Mouse (Mus musculus): ENCODE data around the gene Vegfb. TPM values are rescaled to one million over a fixed set of nuclear protein-coding genes. Genes with fewer than 3 reads are reported as not detected.

Vegfb gene
- polyA plus RNA-seq (2012; rRNA removed; ENCODE audit: low replicate concordance): 80.4 and 191 TPM in 2 replicates

DNA sequence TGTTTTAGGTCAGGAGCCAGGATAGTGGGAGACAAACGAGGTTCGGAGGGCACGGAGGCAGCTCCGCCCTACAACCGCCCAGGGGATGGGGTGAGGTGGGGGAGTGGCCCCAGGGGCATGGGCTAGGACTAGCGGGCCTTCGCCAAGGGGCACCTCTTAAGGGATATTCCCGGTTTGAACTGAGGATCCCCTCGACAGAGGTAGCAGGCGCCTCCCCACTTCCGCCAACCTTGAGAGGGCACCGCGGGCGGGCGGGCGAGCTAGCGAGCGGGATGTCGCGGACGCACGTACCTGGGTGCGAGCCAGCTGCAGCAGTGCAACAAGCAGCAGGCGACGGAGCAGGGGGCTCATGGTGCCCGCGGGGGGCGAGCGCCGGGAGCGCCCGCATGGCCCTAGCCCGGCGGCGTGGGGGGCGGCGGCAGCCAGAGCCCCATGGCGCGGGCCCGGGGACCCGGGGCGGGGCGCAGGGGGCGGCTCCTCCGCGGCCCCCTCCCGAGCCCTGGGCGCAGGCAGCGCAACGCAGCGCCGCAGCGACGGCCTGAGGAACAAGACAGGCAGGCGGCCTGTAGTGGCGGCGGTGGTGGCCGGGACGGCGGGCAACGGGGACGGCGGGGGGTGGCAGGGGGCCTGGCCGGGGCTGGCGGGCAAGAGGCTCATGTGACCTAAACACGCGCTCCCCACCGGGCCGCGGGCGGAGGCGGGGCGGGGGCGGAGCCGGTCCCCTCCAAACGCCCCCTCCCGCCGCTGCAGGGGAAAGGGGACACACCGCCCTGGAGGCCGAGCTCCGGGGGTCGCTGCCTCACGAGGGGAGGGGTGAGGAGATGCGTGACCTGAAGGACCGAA lies at the start of gene Vegfb:
Vegfb (minus strand) TSS at position 591 of the 843 bp plus-strand sequence.

DNA sequence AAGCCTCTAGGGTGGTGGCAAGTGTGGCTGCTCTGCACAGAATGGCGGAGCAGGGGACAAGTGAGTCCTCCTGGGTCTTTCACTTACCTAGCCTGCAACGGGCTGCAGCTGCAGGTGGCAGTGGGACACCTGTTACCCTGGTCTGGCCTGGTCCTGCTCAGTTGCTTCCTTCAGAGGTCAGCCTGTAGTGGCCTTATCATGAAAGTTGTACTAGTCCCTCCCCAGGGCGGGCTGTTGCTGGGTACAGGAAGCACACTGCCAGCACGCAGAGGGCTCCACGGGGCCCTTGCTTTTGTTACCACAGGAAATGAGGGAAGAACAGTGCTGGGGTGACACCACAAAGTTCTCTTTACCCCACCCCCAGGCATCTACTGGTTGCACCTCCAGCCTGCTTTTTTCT lies 31.7 kb upstream of the Vegfb start, which contains the start of gene Fermt3:
Fermt3 (minus strand) TSS at position 279 of the 400 bp plus-strand sequence.

DNA sequence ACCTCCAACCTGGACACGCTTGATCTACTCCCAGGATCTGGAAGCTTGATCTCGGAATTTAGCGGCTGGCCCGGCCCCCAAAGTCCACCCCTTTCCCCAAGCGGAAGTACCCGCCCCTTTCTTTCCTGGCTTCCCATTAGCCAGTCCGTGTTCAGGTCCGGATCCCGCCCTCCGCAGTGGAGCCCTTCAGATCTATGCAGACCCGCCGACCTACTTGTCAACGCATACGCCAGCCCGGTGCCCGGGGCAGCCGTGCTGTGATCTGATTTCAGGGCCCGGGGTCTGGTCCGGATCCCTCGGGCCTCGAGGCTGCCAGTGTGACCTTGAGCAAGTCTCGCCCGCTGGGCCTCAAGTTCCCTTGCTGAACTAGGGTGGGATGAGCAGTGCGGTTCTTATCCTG lies 8.6 kb upstream of the Vegfb start, which contains the start of the genes Nudt22 and Trpt1:
Nudt22 (minus strand) TSS at position 112 of the 400 bp plus-strand sequence.
Trpt1 (plus strand) TSS at position 126 of the 400 bp plus-strand sequence.

DNA sequence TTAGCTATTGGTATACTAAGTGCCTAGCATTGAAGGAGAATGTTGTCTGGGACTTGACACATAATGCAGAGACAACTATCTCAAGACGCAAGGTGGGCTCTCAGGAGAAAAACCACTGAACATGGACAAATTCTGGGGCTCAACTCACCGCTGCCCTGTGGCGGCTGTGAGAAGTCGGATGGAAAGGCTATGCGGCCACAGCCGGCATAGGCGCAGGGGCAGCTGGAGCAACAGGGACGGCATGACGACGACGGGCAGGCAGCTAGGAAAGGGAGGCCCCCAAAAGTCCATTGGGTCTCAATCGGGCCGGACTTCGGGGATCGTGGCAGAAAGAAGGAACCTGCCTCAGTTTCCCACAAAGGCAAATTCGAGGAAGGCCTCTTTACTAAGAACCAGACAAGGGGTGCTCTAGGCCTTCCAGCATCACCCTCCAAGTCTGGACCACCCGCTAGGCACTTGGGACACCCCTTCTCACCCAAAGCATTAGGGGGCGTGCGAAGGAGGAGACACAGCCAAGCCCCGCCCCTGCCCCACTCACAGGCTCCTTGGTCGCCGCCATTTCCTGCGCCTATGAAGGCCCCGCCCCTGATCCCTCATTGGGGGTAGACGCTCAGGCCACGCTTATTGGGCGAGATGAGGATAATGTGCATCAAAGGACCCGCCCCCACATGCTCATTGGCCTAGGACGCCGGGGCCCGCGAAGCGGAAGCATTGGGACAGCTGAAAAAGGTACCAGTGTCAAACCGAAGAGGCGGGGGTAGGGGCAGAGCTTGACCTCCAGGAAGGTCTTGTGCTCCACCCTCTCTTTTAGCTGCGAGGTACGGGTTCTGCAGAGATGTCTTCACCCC lies 4.8 kb upstream of the Vegfb start, which contains the start of gene Dnajc4:
Dnajc4 (minus strand) TSS at position 562 of the 848 bp plus-strand sequence.

DNA sequence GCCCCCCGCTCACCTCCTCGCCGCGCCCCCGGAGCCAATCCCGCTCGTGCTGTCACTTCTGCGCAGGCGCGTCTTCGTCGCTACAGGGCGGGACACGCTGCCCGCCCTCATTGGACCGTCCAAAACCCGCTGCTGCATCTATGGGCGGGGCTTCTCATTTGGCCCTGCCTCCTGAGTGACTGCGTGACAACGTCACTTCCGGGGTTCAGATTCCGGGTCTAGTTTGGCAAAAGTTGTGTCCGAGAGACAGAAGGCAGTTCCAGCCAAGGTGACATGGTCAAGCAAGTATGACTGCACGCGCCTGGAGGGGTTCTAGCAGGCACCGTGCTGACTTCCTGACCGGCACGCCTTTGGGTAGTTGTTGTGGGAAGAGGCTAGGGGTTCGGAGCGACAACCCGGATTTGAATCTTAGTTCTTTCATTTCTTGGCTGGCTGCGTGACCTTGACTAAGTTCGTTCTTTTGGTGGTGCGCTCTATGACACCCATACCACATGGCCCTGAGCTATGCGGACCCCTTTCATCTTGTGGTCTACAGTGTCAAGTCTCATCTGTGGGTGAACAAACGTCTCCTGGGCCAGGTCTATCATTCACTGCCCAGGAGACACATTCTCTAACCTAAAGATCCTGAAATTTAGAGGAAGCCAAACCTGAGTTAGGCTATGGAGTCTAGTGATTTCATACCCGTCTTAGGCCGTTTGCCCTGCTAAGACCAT lies 6.9 kb downstream of the Vegfb start, which contains the start of gene Fkbp2:
Fkbp2 (minus strand) TSS at position 121 of the 713 bp plus-strand sequence.

DNA sequence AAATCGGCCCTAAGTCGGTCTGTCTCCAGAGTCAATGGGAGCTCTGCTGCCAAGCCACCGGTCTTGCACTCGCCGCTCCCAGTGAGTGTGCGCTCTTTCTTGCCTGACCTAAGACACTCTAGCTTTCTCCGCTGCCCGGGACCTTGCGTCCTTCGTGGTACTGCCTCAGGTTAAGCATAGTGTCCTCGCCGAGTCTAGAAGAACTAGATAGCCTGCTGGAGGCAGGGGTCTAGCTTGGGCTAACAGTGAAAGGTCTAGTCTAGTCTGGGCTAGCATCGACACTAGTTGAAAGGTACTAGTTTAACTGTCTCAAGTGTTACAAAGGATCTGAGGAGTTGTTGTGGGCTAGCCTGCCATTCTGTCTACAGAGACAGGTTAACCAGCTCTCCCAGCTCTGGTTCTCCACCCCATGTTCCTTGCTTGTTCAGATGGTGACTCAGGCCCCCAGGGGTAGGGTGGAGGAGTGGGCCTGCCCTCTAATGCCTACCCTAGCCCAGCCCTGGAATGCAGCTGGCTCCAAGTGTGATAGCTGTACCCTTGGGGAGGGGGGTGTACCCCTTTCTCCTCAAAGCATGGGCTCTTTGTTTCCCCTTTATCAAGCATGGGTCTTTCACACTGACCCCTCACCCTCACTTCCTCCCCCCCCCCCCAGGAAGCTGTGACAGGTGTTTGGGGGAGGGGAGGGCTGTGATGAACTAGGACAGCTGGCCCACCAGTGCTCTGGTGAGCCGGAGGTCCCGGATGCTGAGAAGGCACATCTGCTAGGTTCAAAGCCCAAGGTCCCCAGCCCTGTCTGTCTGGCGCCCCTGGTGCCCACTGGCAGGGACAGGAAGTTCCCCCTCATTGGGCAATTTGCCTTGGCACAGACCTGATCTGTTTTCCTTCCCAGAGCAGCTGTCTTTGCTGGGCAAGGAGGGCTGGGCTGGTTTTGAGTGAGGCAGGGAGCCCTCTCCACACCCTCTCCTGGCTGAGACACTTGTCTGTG lies 11.6 kb downstream of the Vegfb start, which contains the start of gene Plcb3:
Plcb3 (minus strand) TSS at position 934 of the 985 bp plus-strand sequence.

DNA sequence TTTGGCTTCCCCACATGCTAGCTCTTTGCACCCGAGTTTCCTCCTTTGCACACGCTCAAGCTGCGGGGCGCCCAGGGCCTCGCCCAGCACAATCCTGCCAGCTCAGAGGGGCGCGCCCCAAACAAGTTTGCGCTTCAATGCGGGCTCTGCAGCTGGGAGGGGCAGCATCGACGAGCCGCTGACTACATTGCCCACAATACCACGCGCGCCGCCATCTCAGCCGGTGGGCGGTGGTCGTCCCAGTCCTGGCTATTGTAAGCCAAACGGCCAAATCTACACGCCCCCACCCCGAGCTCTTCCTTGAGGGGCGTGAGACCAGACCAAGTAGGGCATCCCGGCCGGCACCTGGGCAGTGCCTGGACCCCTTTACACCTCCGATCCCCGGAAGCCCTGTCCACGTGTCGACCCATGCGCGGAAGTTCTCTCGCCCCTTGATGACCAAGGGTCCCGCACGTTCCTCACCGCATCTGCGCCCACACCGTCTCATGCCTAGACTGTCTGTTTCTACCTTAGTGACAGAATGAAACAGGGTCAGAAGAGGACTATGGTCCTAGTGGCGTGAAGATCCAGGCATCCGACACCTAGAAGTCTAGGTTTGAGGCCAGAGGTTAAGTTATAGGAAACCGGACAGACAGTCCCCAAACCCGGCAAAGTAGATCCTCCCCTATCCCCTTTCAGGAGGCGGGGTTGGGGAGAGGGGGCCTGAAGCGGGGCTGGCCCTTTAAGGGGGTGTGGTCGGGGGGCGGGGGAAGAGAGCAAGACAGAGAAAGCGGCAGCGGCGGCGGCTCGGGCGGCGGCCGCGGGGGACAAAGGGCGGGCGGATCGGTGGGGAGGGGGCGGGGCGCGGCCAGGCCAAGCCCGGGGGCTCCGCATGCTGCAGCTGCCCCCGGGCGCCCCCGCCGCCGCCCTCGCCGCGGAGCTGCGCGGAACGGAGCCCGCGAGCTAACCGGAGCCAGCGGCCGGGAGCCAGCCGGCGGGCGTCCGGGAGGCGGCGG lies 12.9 kb downstream of the Vegfb start, which contains the start of gene Ppp1r14b:
Ppp1r14b (plus strand) TSS at position 758 of the 995 bp plus-strand sequence.

DNA sequence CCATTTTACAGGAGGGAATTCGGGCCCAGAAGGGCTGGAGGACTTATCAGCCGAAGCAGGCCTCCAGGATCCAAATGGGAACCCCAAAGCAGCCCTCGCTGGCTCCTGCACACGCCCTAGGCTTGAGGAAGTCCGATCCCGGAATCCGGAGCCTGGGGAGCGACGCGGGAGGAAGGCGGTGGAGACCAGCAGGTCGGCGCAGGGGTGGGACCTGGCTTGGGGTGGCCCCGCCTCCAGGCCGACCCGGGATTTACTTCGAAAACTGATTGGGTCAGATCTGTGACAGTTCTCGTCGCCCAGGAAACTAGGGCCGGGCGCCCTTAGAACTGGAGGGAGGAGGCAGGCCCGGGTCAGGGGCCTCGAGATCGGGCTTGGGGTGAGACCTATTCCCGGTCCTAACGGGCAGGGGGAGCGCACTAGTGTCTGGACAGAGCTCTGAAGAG lies 45.2 kb downstream of the Vegfb start, which contains the start of gene Gpr137:
Gpr137 (minus strand) TSS at position 232 of the 443 bp plus-strand sequence.

DNA sequence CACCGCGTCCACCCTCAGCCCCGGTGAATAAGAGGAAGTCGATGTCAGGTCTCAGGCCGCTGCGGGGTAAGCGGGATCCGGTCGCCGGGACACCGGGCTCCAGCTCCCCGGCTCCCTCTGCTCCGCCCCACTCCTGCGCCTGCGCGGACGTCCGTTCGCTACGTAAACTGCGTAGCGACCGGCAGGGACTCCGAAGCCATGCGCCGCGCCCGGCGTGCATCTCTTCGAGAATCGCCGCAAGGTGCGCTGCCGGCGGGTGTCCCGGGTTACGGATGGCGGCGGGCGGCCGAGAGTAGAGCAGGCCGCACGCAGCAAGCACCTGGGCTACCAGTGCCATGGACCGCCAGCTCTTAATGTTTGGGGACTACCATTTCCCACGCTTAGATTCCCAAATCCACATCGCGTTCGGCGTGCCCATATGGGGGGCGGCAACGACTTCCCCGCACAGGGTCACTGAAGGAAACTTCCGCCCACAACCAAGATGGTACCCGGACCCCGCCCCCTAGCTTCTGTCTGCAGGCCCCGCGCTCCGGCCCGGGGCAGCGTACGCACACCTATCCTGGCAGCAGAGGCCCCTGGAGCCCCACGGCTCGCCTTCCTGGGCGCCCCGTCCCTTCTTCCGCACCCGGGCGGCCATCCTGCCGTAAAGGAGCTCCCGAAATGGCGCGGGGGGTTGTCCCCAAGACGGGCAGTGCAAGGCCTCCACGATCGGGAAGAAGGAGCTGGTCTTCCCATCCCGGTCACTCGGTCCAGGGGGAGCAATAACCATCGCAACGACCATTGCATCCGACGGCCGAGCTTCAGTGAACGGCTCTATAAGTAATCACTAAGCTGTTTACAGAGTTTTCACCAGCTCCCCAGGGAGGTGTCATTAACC lies 45.8 kb downstream of the Vegfb start, which contains the start of gene Bad:
Bad (plus strand) TSS at position 490 of the 877 bp plus-strand sequence.

DNA sequence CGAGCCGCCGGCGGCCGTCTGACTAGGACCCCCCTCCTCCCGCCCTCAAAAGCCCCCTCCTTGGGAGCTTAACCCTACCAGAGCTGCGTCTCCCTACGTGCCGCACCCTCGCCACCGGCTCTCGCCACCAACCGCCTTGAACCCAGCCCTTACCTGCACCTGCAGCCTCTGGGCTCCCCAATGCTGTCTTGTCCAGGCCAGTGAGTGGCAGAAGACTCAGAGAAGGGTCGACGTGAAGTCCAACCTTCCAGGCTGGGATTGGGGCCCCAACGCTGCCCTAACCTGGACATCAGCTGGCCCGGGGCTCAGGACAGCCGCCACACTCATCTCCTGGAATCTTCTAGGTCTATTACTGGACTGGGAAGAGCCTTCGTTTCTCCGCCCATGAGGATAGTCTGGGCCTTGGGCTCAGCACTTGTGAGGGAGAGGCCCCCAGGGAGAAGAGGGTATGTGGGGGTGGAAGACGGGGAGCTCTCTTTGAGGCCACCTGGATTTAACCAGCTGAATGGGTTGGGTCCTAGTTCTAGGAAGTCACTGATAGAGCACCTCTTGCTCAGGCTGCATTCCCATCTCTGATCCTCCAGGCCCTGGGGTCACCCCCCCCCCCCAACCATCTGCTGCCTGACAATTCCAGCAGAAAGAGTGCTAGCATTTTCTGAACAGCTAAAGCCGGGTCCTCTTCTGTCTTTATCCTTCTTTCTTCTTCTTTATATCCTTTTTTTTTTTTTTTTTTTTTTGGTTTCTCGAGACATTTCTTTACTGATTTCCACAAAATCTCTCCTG lies 53.1 kb downstream of the Vegfb start, which contains the start of gene Kcnk4:
Kcnk4 (minus strand) TSS at position 321 of the 783 bp plus-strand sequence.

Other genes starting within 250 kb of the Vegfb start
- gene Rps6ka4, start 147.0 kb downstream of the Vegfb start, polyA plus RNA-seq (2012; rRNA removed; ENCODE audit: low replicate concordance): 35.7 and 47.9 TPM in 2 replicates
- 3.9 and 11.2 TPM in 2 replicates for gene Ccdc88b, start 129.4 kb downstream of the Vegfb start, polyA plus RNA-seq (2012; rRNA removed; ENCODE audit: low replicate concordance)
- 91.6 and 154 TPM in 2 replicates for gene Trmt112, start 78.0 kb downstream of the Vegfb start, polyA plus RNA-seq (2012; rRNA removed; ENCODE audit: low replicate concordance)
- gene Prdx5, start 77.5 kb downstream of the Vegfb start, polyA plus RNA-seq (2012; rRNA removed; ENCODE audit: low replicate concordance): 149 and 307 TPM in 2 replicates
- gene Esrra, start 65.8 kb downstream of the Vegfb start, polyA plus RNA-seq (2012; rRNA removed; ENCODE audit: low replicate concordance): 52.6 and 64.4 TPM in 2 replicates
- gene Catsperz, start 62.3 kb downstream of the Vegfb start, polyA plus RNA-seq (2012; rRNA removed; ENCODE audit: low replicate concordance): 0.11 and 2.8 TPM in 2 replicates
- gene Kcnk4, start 53.1 kb downstream of the Vegfb start, polyA plus RNA-seq (2012; rRNA removed; ENCODE audit: low replicate concordance): 0.50 TPM in 1 of 2 replicates, not detected in the other
- 80.9 and 93.8 TPM in 2 replicates for gene Bad, start 45.8 kb downstream of the Vegfb start, polyA plus RNA-seq (2012; rRNA removed; ENCODE audit: low replicate concordance)
- 85.5 and 94.5 TPM in 2 replicates for gene Gpr137, start 45.2 kb downstream of the Vegfb start, polyA plus RNA-seq (2012; rRNA removed; ENCODE audit: low replicate concordance)
- gene Ppp1r14b, start 12.7 kb downstream of the Vegfb start, polyA plus RNA-seq (2012; rRNA removed; ENCODE audit: low replicate concordance): 90.2 and 135 TPM in 2 replicates
- 70.5 and 107 TPM in 2 replicates for gene Plcb3, start 11.2 kb downstream of the Vegfb start, polyA plus RNA-seq (2012; rRNA removed; ENCODE audit: low replicate concordance)
- 50.8 and 52.3 TPM in 2 replicates for gene Fkbp2, start 7.2 kb downstream of the Vegfb start, polyA plus RNA-seq (2012; rRNA removed; ENCODE audit: low replicate concordance)
- gene Dnajc4, start 4.9 kb upstream of the Vegfb start, polyA plus RNA-seq (2012; rRNA removed; ENCODE audit: low replicate concordance): 62.4 and 78.9 TPM in 2 replicates
- 33.0 and 41.1 TPM in 2 replicates for gene Nudt22, start 8.5 kb upstream of the Vegfb start, polyA plus RNA-seq (2012; rRNA removed; ENCODE audit: low replicate concordance)
- gene Trpt1, start 8.5 kb upstream of the Vegfb start, polyA plus RNA-seq (2012; rRNA removed; ENCODE audit: low replicate concordance): 17.9 and 28.2 TPM in 2 replicates
- 15.6 and 20.8 TPM in 2 replicates for gene Fermt3, start 31.8 kb upstream of the Vegfb start, polyA plus RNA-seq (2012; rRNA removed; ENCODE audit: low replicate concordance)
- 43.5 and 72.9 TPM in 2 replicates for gene Stip1, start 52.3 kb upstream of the Vegfb start, polyA plus RNA-seq (2012; rRNA removed; ENCODE audit: low replicate concordance)
- gene Macrod1, start 69.2 kb upstream of the Vegfb start, polyA plus RNA-seq (2012; rRNA removed; ENCODE audit: low replicate concordance): 29.4 and 43.1 TPM in 2 replicates
- 0.29 and 3.7 TPM in 2 replicates for gene Flrt1, start 118.1 kb upstream of the Vegfb start, polyA plus RNA-seq (2012; rRNA removed; ENCODE audit: low replicate concordance)
- gene Otub1, start 218.7 kb upstream of the Vegfb start, polyA plus RNA-seq (2012; rRNA removed; ENCODE audit: low replicate concordance): 104 and 133 TPM in 2 replicates
- 1,853 and 2,406 TPM in 2 replicates for gene Cox8a, start 230.0 kb upstream of the Vegfb start, polyA plus RNA-seq (2012; rRNA removed; ENCODE audit: low replicate concordance)